Mouse (Mus musculus) small intestine, adult 2 months (tissue): Measurements from ENCODE around the gene Gm18336. TPM values are rescaled to one million over a fixed set of nuclear protein-coding genes. Genes with fewer than 3 reads are reported as not detected.

Experiments
- H3K27ac ChIP-seq: fragments of 200-500 bp; 2 replicates; pipeline ENCODE4 v1.5.1; 2012; ENCODE audit warnings: low read depth, low read length, control low read depth, inconsistent platforms; ENCODE audit not compliant: insufficient read depth
- H3K27me3 ChIP-seq: fragments of 200-500 bp; 2 replicates; pipeline ENCODE4 v1.6.1; 2012; ENCODE audit warnings: mild to moderate bottlenecking, moderate library complexity, low read length, inconsistent platforms; ENCODE audit not compliant: control insufficient read depth, insufficient read depth
- H3K36me3 ChIP-seq: fragments of 200-500 bp; 2 replicates; pipeline ENCODE4 v1.6.1; 2012; ENCODE audit warnings: mild to moderate bottlenecking, low read length, control low read depth, inconsistent platforms; ENCODE audit not compliant: control insufficient read depth, insufficient read depth
- H3K4me1 ChIP-seq: fragments of 200-500 bp; 2 replicates; pipeline ENCODE4 v1.6.1; 2012; ENCODE audit warnings: low read length, inconsistent platforms, mixed read lengths; ENCODE audit not compliant: control insufficient read depth, insufficient read depth, insufficient read length
- H3K4me3 ChIP-seq: fragments of 200-500 bp; 2 replicates; pipeline ENCODE4 v1.5.1; 2012; ENCODE audit warnings: low read depth, mild to moderate bottlenecking, control low read depth, inconsistent platforms, low read length, moderate library complexity
- CTCF ChIP-seq: fragments of 200-500 bp; IDR thresholded peaks from 2 replicates; pipeline ENCODE4 v1.5.1; 2012; ENCODE audit warnings: low read depth, mild to moderate bottlenecking, control low read depth, inconsistent platforms, low read length, moderate library complexity, mixed read lengths; ENCODE audit not compliant: insufficient replicate concordance, insufficient read length; ENCODE audit errors: extremely low read depth
- POLR2A ChIP-seq: fragments of 200-500 bp; IDR thresholded peaks from 2 replicates; pipeline ENCODE4 v1.6.1; 2012; ENCODE audit warnings: low read depth, mild to moderate bottlenecking, control low read depth, inconsistent platforms, low read length, moderate library complexity
- WGBS: fragments of 180-500 bp; shearing (Covaris S2); methylation state at CpG from one replicate; pipeline ENCODE4 v1.1.7; 2018; 5-methylcytosine and 5-hydroxymethylcytosine counted together
- polyA plus RNA-seq: library from polyadenylated mRNA; depleted of rRNA; stranded (reverse); fragments of >200 nt; gene quantifications from 2 replicates; pipeline ENCODE4 v1.2.3, GENCODE M21; 2012

Gene Gm18336
- polyA plus RNA-seq, 1 experiment: not detected

- Histone ChIP-seq H3K4me1 (no peaks in the 10 kb centered on the region), H3K36me3 (no peaks in the 10 kb centered on the region), H3K27me3 (no peaks in the 10 kb centered on the region), H3K27ac (no peak overlapping the region), H3K4me3 (no peak overlapping the region)
- TF ChIP-seq POLR2A (no peak), CTCF (no peak)
- WGBS: 96% methylated on average over 12 of the region's 12 CpGs
These were observed 3.1 kb upstream of the Gm18336 start for GRCm38 (mm10) chrX:73401616-73402015.

DNA sequence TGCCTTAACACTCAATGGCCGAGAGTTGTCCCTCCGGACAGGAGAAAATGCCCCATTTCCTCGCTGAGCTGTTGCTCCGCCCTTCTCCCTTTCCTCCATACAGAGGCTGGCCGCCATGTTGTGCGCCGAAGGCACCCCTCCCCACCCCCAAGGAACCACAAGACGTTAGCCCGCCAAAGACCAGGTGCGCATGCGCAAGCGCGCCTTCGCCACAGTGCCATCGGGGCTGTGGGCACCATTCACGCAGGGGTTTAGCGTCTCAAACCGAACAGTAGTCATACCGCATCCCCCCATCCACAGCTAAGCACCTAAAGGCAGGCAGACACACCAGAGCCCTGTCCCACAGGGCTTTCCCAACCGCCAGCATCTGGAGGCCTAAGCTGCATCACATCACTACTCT lies 2.4 kb upstream of the Gm18336 start:
- no peak for TF ChIP-seq POLR2A
- TF ChIP-seq CTCF: no peak
- 87% methylated on average over 20 of the region's 20 CpGs for WGBS

GRCm38 (mm10) chrX:73396446-73396845 lies 2.1 kb downstream of the Gm18336 start:
- TF ChIP-seq CTCF (no peak), POLR2A (no peak)
- Histone ChIP-seq H3K36me3 (no peaks in the 10 kb centered on the region), H3K27ac (no peak overlapping the region), H3K27me3 (no peaks in the 10 kb centered on the region), H3K4me3 (no peak overlapping the region), H3K4me1 (no peaks in the 10 kb centered on the region)
- WGBS: 86% methylated on average over 1 of the region's 1 CpGs

More for the DNA sequence above, 2.4 kb upstream of the Gm18336 start:
- Histone ChIP-seq H3K27ac (no peak overlapping the region), H3K4me3 (no peak overlapping the region), H3K36me3 (no peaks in the 10 kb centered on the region), H3K27me3 (no peaks in the 10 kb centered on the region), H3K4me1 (no peaks in the 10 kb centered on the region)

DNA sequence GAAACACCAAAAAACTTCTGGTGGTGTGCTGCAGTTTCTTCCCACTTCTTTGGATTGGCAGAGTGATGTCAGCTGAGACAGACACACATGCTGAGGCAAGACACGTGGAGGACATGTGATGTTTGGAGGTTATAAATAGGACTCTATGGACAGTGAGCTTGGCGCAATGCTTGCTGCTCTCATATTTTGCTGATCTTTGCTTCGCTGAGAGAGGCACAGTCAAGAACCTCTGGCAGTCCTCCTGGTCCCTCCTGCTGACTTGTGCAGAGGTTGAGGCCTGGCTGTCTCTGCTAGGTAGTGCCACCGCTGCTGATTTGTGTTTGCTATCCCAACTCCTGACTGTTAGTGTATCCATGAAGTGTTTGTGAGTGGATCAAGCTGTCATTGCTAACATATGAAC lies 7.1 kb downstream of the Gm18336 start:
- no peaks in the 10 kb centered on the region for H3K36me3 ChIP-seq
- no peak overlapping the region for H3K4me3 ChIP-seq
- 85% methylated on average over 4 of the region's 4 CpGs for WGBS
- no peaks in the 10 kb centered on the region for H3K27me3 ChIP-seq
- no peaks in the 10 kb centered on the region for H3K4me1 ChIP-seq
- no peak overlapping the region for H3K27ac ChIP-seq
- no peak for TF ChIP-seq CTCF
- no peak for TF ChIP-seq POLR2A

DNA sequence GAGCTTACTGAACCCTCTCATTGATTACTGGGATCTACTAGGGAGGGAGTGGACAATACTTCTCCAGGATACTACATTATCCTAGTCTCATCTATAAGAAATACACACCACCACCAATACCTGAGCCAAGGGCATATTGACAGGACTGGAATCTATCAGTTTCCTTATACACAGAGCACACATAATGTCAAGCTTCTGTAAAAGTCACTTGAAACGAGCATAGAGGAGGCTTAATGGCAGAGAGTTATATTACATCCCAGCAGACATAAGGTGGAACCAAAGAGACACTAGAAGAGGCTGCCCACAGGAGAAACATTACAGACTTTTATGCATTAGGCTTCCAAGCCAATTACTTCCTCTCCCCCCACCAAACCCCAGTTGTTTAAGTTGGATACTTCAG lies 13.6 kb downstream of the Gm18336 start:
- TF ChIP-seq POLR2A: no peak
- no peak for TF ChIP-seq CTCF
- Histone ChIP-seq H3K4me3 (no peak overlapping the region), H3K36me3 (no peaks in the 10 kb centered on the region), H3K27me3 (no peaks in the 10 kb centered on the region), H3K27ac (no peak overlapping the region), H3K4me1 (no peaks in the 10 kb centered on the region)
- 9% methylated on average over 1 of the region's 1 CpGs for WGBS

DNA sequence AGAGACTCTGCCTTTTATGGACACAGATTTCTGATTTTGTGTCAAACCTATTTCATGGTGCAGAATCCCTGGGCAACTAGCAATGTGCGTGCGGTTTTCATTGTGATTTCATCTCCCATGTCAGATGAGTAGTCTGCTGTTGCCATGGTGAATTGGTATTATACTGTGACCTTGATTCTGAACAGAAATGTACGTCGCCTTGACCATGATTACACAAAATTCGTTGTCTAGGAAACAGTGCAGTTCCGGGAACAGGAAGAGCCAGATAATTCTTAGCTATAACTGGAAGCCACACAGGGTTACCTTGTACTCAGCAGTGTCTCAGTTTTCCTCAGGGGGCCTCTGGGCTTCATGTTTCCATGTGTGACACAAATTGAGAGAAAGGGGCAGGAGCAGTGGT lies 14.1 kb downstream of the Gm18336 start:
- WGBS: 52% methylated on average over 6 of the region's 6 CpGs
- Histone ChIP-seq H3K36me3 (no peaks in the 10 kb centered on the region), H3K4me1 (no peaks in the 10 kb centered on the region), H3K27me3 (no peaks in the 10 kb centered on the region), H3K27ac (no peak overlapping the region), H3K4me3 (no peak overlapping the region)
- TF ChIP-seq POLR2A: no peak
- no peak for TF ChIP-seq CTCF

DNA sequence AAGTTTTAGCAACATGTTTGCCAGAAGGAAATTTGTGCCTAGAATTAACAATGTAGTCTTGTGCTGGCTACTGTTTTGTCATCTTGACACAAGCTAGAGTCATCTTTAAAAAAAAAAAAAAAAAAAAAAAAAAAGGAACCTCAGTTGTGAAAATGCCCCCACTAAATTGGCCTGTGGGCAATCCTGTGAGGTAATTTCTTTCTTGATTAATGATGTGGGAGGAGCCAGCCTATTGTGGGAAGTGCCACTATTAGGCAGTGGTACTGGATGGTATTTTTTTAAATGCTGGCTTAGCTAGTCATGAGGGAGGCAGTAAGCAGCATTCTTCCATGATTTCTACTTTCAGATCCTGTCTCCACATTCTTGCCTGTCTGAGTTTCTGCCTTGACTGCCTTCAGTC lies 35.2 kb downstream of the Gm18336 start:
- TF ChIP-seq POLR2A (no peak), CTCF (no peak)
- Histone ChIP-seq H3K4me1 (no peaks in the 10 kb centered on the region), H3K4me3 (no peak overlapping the region), H3K36me3 (no peaks in the 10 kb centered on the region), H3K27me3 (no peaks in the 10 kb centered on the region), H3K27ac (no peak overlapping the region)

DNA sequence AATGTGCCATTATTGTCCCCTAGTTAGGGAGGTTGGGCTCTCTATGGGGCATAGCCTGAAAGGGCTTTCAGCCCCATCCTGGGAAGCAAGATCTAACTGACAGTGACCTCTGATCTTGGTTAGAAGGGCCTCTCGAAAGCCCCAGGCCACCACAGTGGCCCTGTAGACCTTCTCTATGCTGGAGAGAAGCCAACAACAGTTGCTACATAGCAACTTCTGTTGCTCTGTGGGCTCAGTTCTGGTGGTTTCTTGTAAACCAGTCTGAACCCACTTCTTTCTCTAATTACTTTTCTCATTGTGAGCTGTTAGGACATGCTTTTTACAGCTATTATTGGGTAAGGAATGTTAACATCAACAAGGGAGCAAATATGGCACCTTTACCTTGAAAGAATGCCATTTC lies 41.8 kb downstream of the Gm18336 start:
- 71% methylated on average over 1 of the region's 1 CpGs for WGBS
- H3K4me3 ChIP-seq: no peak overlapping the region
- H3K4me1 ChIP-seq: no peaks in the 10 kb centered on the region
- TF ChIP-seq POLR2A (no peak), CTCF (no peak)
- no peak overlapping the region for H3K27ac ChIP-seq
- peaks cover 22% of the 10 kb centered on the region for H3K36me3 ChIP-seq
- no peaks in the 10 kb centered on the region for H3K27me3 ChIP-seq
